Mouse (Mus musculus) spleen, adult 2 months (tissue): Measurements from ENCODE around the gene Ndufb4.

Experiments used
- CTCF ChIP-seq: fragments of 200-500 bp; IDR thresholded peaks from 2 replicates; pipeline ENCODE4 v1.5.1; 2011; ENCODE audit warnings: mild to moderate bottlenecking, inconsistent platforms; ENCODE audit not compliant: insufficient read depth, insufficient read length, insufficient replicate concordance; ENCODE audit errors: extremely low read depth
- POLR2A ChIP-seq: fragments of 200-500 bp; IDR thresholded peaks from 2 replicates; pipeline ENCODE4 v1.6.1; 2011; ENCODE audit warnings: low read depth, low read length, inconsistent platforms

- TF ChIP-seq CTCF (no peak), POLR2A (no peak)
Observed at GRCm38 (mm10) chr16:37689251-37689926, 35.1 kb upstream of the Ndufb4 start.
